Mouse (Mus musculus) liver, embryonic 12.5 days (tissue): ENCODE measurements around the gene Kcnq4. TPM values are rescaled to one million over a fixed set of nuclear protein-coding genes. Genes with fewer than 3 reads are reported as not detected.
A peak's percentile ranks its signal among the peaks of the same experiment; 100 is the strongest.

Source experiments
- ATAC-seq: fragments of 200-750 bp; cut with Nextera tagmentation; 2 replicates; pipeline ENCODE4 v1.8.0; 2017; ENCODE audit warnings: moderate number of reproducible peaks, mild to moderate bottlenecking, moderate library complexity
- H3K27ac ChIP-seq: fragments of 300-500 bp; sonication (generic); 2 replicates; pipeline ENCODE4 v1.5.1; 2016; ENCODE audit warnings: mild to moderate bottlenecking
- H3K27me3 ChIP-seq: fragments of 300-500 bp; sonication (generic); replicated peaks from 2 replicates; pipeline ENCODE4 v1.6.1; 2016; ENCODE audit warnings: mild to moderate bottlenecking, moderate library complexity
- H3K36me3 ChIP-seq: fragments of 300-500 bp; sonication (generic); 2 replicates; pipeline ENCODE4 v1.6.1; 2016; ENCODE audit warnings: mild to moderate bottlenecking, moderate library complexity
- H3K4me1 ChIP-seq: fragments of 300-500 bp; sonication (generic); 2 replicates; pipeline ENCODE4 v1.6.1; 2016
- H3K4me2 ChIP-seq: fragments of 300-500 bp; sonication (generic); 2 replicates; pipeline ENCODE4 v1.6.1; 2016; ENCODE audit warnings: mild to moderate bottlenecking, moderate library complexity
- H3K4me3 ChIP-seq: fragments of 300-500 bp; sonication (generic); 2 replicates; pipeline ENCODE4 v1.5.1; 2016; ENCODE audit warnings: mild to moderate bottlenecking, moderate library complexity
- H3K9ac ChIP-seq: fragments of 300-500 bp; sonication (generic); 2 replicates; pipeline ENCODE4 v1.6.1; 2016; ENCODE audit warnings: mild to moderate bottlenecking, moderate library complexity
- H3K9me3 ChIP-seq: fragments of 300-500 bp; sonication (generic); replicated peaks from 2 replicates; pipeline ENCODE4 v1.6.1; 2016; ENCODE audit warnings: mild to moderate bottlenecking, moderate library complexity
- WGBS: fragments of 180-500 bp; shearing (Covaris S2); methylation state at CpG from one replicate; pipeline ENCODE4 v1.1.7; 2016; ENCODE audit not compliant: insufficient replicate concordance; 5-methylcytosine and 5-hydroxymethylcytosine counted together
- polyA plus RNA-seq: library from polyadenylated mRNA; unstranded; fragments of >200 nt; fragmentation: Nextera tagmentation; extraction: Ambion mirVana; gene quantifications from 2 replicates; pipeline ENCODE4 v1.2.1, GENCODE M21; 2016

The Kcnq4 gene
- polyA plus RNA-seq, 1 experiment from 2014 or later: 0.20 TPM

GRCm38 (mm10) chr4:120743636-120744035 lies 4.8 kb downstream of the Kcnq4 start:
- 59% methylated on average over 3 of the region's 3 CpGs for WGBS
- no peak overlapping the region for H3K4me3 ChIP-seq
- ATAC-seq: no peak
- H3K27ac ChIP-seq: no peak overlapping the region
- H3K36me3 ChIP-seq: no peaks in the 10 kb centered on the region
- H3K27me3 ChIP-seq: peaks cover 100% of the 10 kb centered on the region
- peaks cover 25% of the 10 kb centered on the region for H3K4me1 ChIP-seq
- no peak overlapping the region for H3K9ac ChIP-seq
- H3K9me3 ChIP-seq: no peaks in the 10 kb centered on the region
- H3K4me2 ChIP-seq: no peak overlapping the region

GRCm38 (mm10) chr4:120741303-120741702 lies 7.1 kb downstream of the Kcnq4 start:
- no peak overlapping the region for H3K9ac ChIP-seq
- H3K9me3 ChIP-seq: no peaks in the 10 kb centered on the region
- ATAC-seq: no peak
- H3K4me2 ChIP-seq: no peak overlapping the region
- 65% methylated on average over 6 of the region's 6 CpGs for WGBS
- H3K36me3 ChIP-seq: no peaks in the 10 kb centered on the region
- peaks cover 100% of the 10 kb centered on the region for H3K27me3 ChIP-seq
- H3K27ac ChIP-seq: no peak overlapping the region
- no peak overlapping the region for H3K4me3 ChIP-seq
- 0 out of 2 replicates have a peak, but pooled peaks cover 4% of the 10 kb centered on the region for H3K4me1 ChIP-seq

GRCm38 (mm10) chr4:120734012-120734622 lies 14.3 kb downstream of the Kcnq4 start:
- no peak for ATAC-seq
- Histone ChIP-seq H3K4me1 (peaks cover 18% of the 10 kb centered on the region), H3K9me3 (no peaks in the 10 kb centered on the region), H3K36me3 (no peaks in the 10 kb centered on the region), H3K9ac (no peak overlapping the region), H3K27ac (no peak overlapping the region), H3K27me3 (peaks cover 98% of the 10 kb centered on the region), H3K4me3 (no peak overlapping the region), H3K4me2 (no peak overlapping the region)
- WGBS: 67% methylated on average over 5 of the region's 5 CpGs

GRCm38 (mm10) chr4:120732737-120733136 lies 15.7 kb downstream of the Kcnq4 start:
- no peaks in the 10 kb centered on the region for H3K36me3 ChIP-seq
- H3K27me3 ChIP-seq: peaks cover 98% of the 10 kb centered on the region
- whole genome bisulfite sequencing: 67% methylated on average over 6 of the region's 6 CpGs
- H3K27ac ChIP-seq: no peak overlapping the region
- no peak overlapping the region for H3K9ac ChIP-seq
- H3K9me3 ChIP-seq: no peaks in the 10 kb centered on the region
- H3K4me2 ChIP-seq: no peak overlapping the region
- H3K4me1 ChIP-seq: peaks cover 18% of the 10 kb centered on the region
- H3K4me3 ChIP-seq: no peak overlapping the region
- ATAC-seq: no peak

GRCm38 (mm10) chr4:120731030-120731644 lies 17.3 kb downstream of the Kcnq4 start:
- 1% methylated on average over 40 of the region's 40 CpGs for WGBS
- Histone ChIP-seq H3K9me3 (no peaks in the 10 kb centered on the region), H3K4me2 (peak overlapping the region; percentile 93), H3K9ac (peak overlapping the region; percentile 71), H3K36me3 (no peaks in the 10 kb centered on the region), H3K27ac (no peak overlapping the region), H3K4me1 (peaks cover 18% of the 10 kb centered on the region), H3K27me3 (peaks cover 98% of the 10 kb centered on the region), H3K4me3 (peak overlapping the region; percentile 69)
- ATAC-seq: peak; percentile 90

- peak overlapping the region; percentile 71; the same call in 1 of the 2 replicates for H3K9ac ChIP-seq
- peak overlapping the region; percentile 93 for H3K4me2 ChIP-seq
Observed at GRCm38 (mm10) chr4:120730574-120730973, 17.8 kb downstream of the Kcnq4 start.

GRCm38 (mm10) chr4:120730146-120730545 lies 18.3 kb downstream of the Kcnq4 start:
- H3K9me3 ChIP-seq: no peaks in the 10 kb centered on the region
- 35% methylated on average over 6 of the region's 6 CpGs for WGBS
- no peak overlapping the region for H3K27ac ChIP-seq
- H3K4me3 ChIP-seq: no peak overlapping the region
- peaks cover 18% of the 10 kb centered on the region for H3K4me1 ChIP-seq
- no peak overlapping the region for H3K9ac ChIP-seq
- no peaks in the 10 kb centered on the region for H3K36me3 ChIP-seq
- H3K27me3 ChIP-seq: peaks cover 97% of the 10 kb centered on the region
- no peak for ATAC-seq
- H3K4me2 ChIP-seq: peak overlapping the region; percentile 93; the same call in 1 of the 2 replicates

More at GRCm38 (mm10) chr4:120730574-120730973, 17.8 kb downstream of the Kcnq4 start:
- Histone ChIP-seq H3K9me3 (no peaks in the 10 kb centered on the region), H3K4me1 (peaks cover 18% of the 10 kb centered on the region), H3K27ac (no peak overlapping the region), H3K4me3 (peak overlapping the region; percentile 69), H3K27me3 (peaks cover 98% of the 10 kb centered on the region), H3K36me3 (no peaks in the 10 kb centered on the region)
- ATAC-seq: peak; percentile 73
- 14% methylated on average over 6 of the region's 6 CpGs for WGBS

- Histone ChIP-seq H3K27me3 (peaks cover 95% of the 10 kb centered on the region), H3K27ac (no peak overlapping the region), H3K9me3 (no peaks in the 10 kb centered on the region), H3K9ac (no peak overlapping the region), H3K4me1 (peaks cover 18% of the 10 kb centered on the region), H3K4me3 (no peak overlapping the region), H3K4me2 (no peak overlapping the region), H3K36me3 (no peaks in the 10 kb centered on the region)
- no peak for ATAC-seq
- 54% methylated on average over 6 of the region's 6 CpGs for WGBS
Observed at GRCm38 (mm10) chr4:120729441-120729840, 19.0 kb downstream of the Kcnq4 start.

GRCm38 (mm10) chr4:120727842-120728241 lies 20.6 kb downstream of the Kcnq4 start:
- 51% methylated on average over 11 of the region's 11 CpGs for WGBS
- peaks cover 18% of the 10 kb centered on the region for H3K4me1 ChIP-seq
- H3K27ac ChIP-seq: no peak overlapping the region
- H3K9ac ChIP-seq: no peak overlapping the region
- no peaks in the 10 kb centered on the region for H3K36me3 ChIP-seq
- H3K4me2 ChIP-seq: no peak overlapping the region
- H3K9me3 ChIP-seq: no peaks in the 10 kb centered on the region
- no peak for ATAC-seq
- H3K4me3 ChIP-seq: no peak overlapping the region
- peaks cover 95% of the 10 kb centered on the region for H3K27me3 ChIP-seq

- Histone ChIP-seq H3K4me2 (no peak overlapping the region), H3K27ac (no peak overlapping the region), H3K9me3 (no peaks in the 10 kb centered on the region), H3K27me3 (peaks cover 90% of the 10 kb centered on the region), H3K4me3 (no peak overlapping the region), H3K36me3 (no peaks in the 10 kb centered on the region), H3K9ac (no peak overlapping the region), H3K4me1 (peaks cover 12% of the 10 kb centered on the region)
- no peak for ATAC-seq
- 58% methylated on average over 4 of the region's 4 CpGs for WGBS
Observed at GRCm38 (mm10) chr4:120726174-120726573, 22.2 kb downstream of the Kcnq4 start.

- Histone ChIP-seq H3K9me3 (no peaks in the 10 kb centered on the region), H3K27ac (no peak overlapping the region), H3K36me3 (no peaks in the 10 kb centered on the region), H3K4me1 (peaks cover 6% of the 10 kb centered on the region), H3K27me3 (peaks cover 91% of the 10 kb centered on the region), H3K9ac (no peak overlapping the region), H3K4me3 (no peak overlapping the region), H3K4me2 (no peak overlapping the region)
- no peak for ATAC-seq
- WGBS: 38% methylated on average over 5 of the region's 5 CpGs
Observed at GRCm38 (mm10) chr4:120725516-120726090, 22.8 kb downstream of the Kcnq4 start.

- no peaks in the 10 kb centered on the region for H3K9me3 ChIP-seq
- ATAC-seq: no peak
- no peak overlapping the region for H3K27ac ChIP-seq
- H3K27me3 ChIP-seq: peaks cover 86% of the 10 kb centered on the region
- H3K4me3 ChIP-seq: no peak overlapping the region
- H3K4me1 ChIP-seq: peaks cover 3% of the 10 kb centered on the region
- H3K4me2 ChIP-seq: no peak overlapping the region
- no peaks in the 10 kb centered on the region for H3K36me3 ChIP-seq
- WGBS: 51% methylated on average over 2 of the region's 2 CpGs
- no peak overlapping the region for H3K9ac ChIP-seq
Observed at GRCm38 (mm10) chr4:120721574-120721973, 26.8 kb downstream of the Kcnq4 start.
